Mouse (Mus musculus): ENCODE data around the gene Dxo.

GRCm38 (mm10) chr17:34836155-34836855 is 514 bp upstream of the Dxo start:
- TF ChIP-seq CTCF (IDR thresholded peaks at IDR 0.05; ENCODE audit: low read depth) (no peak), EP300 (optimal IDR thresholded peaks at IDR 0.05) (no peak)

Data from stomach, postnatal 0 days (tissue).